Mouse (Mus musculus) ES-Bruce4 (cell line): Measurements from ENCODE around the gene Cyth2.

Experiments used
- CTCF ChIP-seq: IDR thresholded peaks from one replicate; pipeline ENCODE4 v1.8.1; 2011; ENCODE audit warnings: low read depth, low read length
- POLR2A ChIP-seq: IDR thresholded peaks from one replicate; pipeline ENCODE4 v1.8.1; 2011; ENCODE audit warnings: low read length; ENCODE audit not compliant: insufficient read depth

DNA sequence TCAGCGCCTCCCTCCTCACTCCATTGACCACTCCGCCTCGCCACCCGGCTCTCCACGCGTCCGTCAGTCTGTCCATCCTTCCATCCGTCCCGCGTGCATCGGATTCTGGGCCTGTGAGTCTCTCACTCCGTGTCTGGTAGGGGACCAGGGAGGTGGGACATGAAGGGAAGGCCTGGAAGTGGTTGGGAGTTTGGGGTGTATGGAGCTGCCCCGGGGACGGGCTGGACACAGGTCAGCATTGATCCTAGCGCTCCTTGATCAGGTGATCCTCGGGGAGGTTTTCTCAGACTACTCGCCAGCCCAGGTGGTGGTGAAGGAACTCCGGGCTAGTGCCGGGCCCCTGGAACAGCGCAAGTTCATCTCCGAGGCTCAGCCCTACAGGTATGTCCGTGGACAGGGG lies 26.7 kb downstream of the Cyth2 start:
- no peak for TF ChIP-seq CTCF
- no peak for TF ChIP-seq POLR2A
